Mouse (Mus musculus): ENCODE measurements around the gene Lhfpl4. TPM values are rescaled to one million over a fixed set of nuclear protein-coding genes. Genes with fewer than 3 reads are reported as not detected.

The Lhfpl4 gene
- polyA plus RNA-seq, 2 experiments, result 0.32 to 0.65 TPM

DNA sequence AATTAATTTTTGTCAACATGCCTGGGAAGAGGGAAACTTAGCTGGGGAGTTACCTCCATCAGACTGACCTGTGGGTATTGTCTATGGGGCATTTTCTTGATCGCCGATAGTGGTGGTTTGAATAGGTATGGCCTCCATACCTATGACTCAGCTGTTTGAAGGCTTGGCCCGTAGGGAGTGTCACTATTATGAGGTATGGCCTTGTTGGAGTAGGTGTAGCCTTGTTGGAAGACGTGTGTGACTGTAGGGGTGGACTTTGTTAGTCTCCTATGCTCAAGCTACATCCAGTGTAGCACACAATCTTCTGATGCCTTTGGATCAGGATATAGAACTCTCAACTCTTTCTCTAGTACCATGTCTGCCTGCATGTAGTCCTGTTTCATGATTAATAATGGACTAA is 39.1 kb downstream of the Lhfpl4 start:
- Histone ChIP-seq H3K4me1 (ENCODE audit: control insufficient read depth, insufficient read depth, low read length) (no peaks in the 10 kb centered on the region), H3K4me2 (replicated peaks; ENCODE audit: low read depth, low read length, severe bottlenecking) (no peak overlapping the region), H3K4me3 (replicated peaks; ENCODE audit: low read length) (no peak overlapping the region), H3K9me3 (ENCODE audit: control insufficient read depth, low read length) (no peaks in the 10 kb centered on the region), H3K27ac (replicated peaks; ENCODE audit: low read depth, low read length) (no peak overlapping the region), H3K36me3 (ENCODE audit: control insufficient read depth, insufficient read depth, low read length) (peaks cover 60% of the 10 kb centered on the region), H3K9ac (ENCODE audit: low read depth, low read length, severe bottlenecking) (no peak overlapping the region), H3K27me3 (ENCODE audit: control insufficient read depth, insufficient read depth, low read length) (no peaks in the 10 kb centered on the region)
- no peak for TF ChIP-seq POLR2A (IDR thresholded peaks at IDR 0.05; ENCODE audit: borderline replicate concordance, extremely low read depth, insufficient read depth, insufficient read length)
- no peak for DNase-seq (ENCODE audit: low spot score)
- 91% methylated on average over 4 of the region's 4 CpGs for WGBS
- no peak for ATAC-seq (ENCODE audit: low FRiP score, low read depth)

DNA sequence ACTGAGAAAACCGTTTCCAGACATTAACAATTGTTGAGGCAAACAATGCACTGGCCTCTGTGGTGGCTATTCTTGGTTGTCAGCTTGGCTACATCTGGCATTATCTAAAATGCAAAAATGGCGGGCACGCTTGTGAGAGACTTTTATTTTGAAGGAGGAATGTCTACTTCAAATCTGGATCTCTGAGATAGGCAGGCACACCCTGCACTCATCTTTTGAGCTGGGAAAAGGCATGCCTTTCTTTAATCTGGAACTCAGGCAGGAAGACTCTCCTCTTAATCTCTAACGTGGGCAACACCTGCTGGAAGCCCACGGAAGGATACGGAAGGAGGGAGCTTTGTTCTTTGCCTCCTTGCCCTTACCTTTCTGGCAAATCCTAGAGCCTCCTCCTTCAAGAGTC is 40.3 kb downstream of the Lhfpl4 start:
- ATAC-seq (ENCODE audit: low FRiP score, low read depth) (no peak), DNase-seq (ENCODE audit: low spot score) (no peak)
- TF ChIP-seq POLR2A (IDR thresholded peaks at IDR 0.05; ENCODE audit: borderline replicate concordance, extremely low read depth, insufficient read depth, insufficient read length), result no peak
- no peak overlapping the region for H3K4me2 ChIP-seq (replicated peaks; ENCODE audit: low read depth, low read length, severe bottlenecking)
- H3K36me3 ChIP-seq (ENCODE audit: control insufficient read depth, insufficient read depth, low read length), result peaks cover 72% of the 10 kb centered on the region
- H3K27ac ChIP-seq (replicated peaks; ENCODE audit: low read depth, low read length), result no peak overlapping the region
- H3K9me3 ChIP-seq (ENCODE audit: control insufficient read depth, low read length), result no peaks in the 10 kb centered on the region
- H3K4me3 ChIP-seq (replicated peaks; ENCODE audit: low read length), result no peak overlapping the region
- WGBS, result 86% methylated on average over 6 of the region's 6 CpGs
- H3K4me1 ChIP-seq (ENCODE audit: control insufficient read depth, insufficient read depth, low read length), result no peaks in the 10 kb centered on the region
- no peaks in the 10 kb centered on the region for H3K27me3 ChIP-seq (ENCODE audit: control insufficient read depth, insufficient read depth, low read length)
- no peak overlapping the region for H3K9ac ChIP-seq (ENCODE audit: low read depth, low read length, severe bottlenecking)

DNA sequence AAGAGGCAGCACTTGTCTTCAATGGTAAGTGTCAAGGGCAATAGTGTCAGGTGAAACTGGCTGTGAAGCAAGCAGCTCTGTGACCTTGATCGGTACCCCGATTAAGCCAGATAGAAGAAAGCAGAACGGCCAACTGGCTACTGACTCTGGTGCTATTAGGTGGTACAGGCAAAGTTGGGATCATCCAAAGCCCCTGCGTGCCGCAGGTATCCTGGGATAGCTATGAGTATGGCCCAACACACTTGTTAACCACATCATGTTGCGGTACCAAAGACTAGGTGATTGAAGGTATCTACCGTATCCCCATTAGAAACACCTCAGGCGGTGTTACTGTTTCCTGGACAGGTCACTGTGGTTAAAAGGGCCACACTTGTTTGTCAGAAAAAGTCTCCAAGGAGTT is 41.1 kb downstream of the Lhfpl4 start:
- TF ChIP-seq POLR2A (IDR thresholded peaks at IDR 0.05; ENCODE audit: borderline replicate concordance, extremely low read depth, insufficient read depth, insufficient read length), result no peak
- Histone ChIP-seq H3K4me3 (replicated peaks; ENCODE audit: low read length) (no peak overlapping the region), H3K9ac (ENCODE audit: low read depth, low read length, severe bottlenecking) (no peak overlapping the region), H3K27me3 (ENCODE audit: control insufficient read depth, insufficient read depth, low read length) (no peaks in the 10 kb centered on the region), H3K36me3 (ENCODE audit: control insufficient read depth, insufficient read depth, low read length) (peaks cover 80% of the 10 kb centered on the region), H3K9me3 (ENCODE audit: control insufficient read depth, low read length) (no peaks in the 10 kb centered on the region), H3K27ac (replicated peaks; ENCODE audit: low read depth, low read length) (no peak overlapping the region), H3K4me1 (ENCODE audit: control insufficient read depth, insufficient read depth, low read length) (no peaks in the 10 kb centered on the region), H3K4me2 (replicated peaks; ENCODE audit: low read depth, low read length, severe bottlenecking) (no peak overlapping the region)
- no peak for DNase-seq (ENCODE audit: low spot score)
- WGBS, result 97% methylated on average over 8 of the region's 8 CpGs
- ATAC-seq (ENCODE audit: low FRiP score, low read depth), result no peak

DNA sequence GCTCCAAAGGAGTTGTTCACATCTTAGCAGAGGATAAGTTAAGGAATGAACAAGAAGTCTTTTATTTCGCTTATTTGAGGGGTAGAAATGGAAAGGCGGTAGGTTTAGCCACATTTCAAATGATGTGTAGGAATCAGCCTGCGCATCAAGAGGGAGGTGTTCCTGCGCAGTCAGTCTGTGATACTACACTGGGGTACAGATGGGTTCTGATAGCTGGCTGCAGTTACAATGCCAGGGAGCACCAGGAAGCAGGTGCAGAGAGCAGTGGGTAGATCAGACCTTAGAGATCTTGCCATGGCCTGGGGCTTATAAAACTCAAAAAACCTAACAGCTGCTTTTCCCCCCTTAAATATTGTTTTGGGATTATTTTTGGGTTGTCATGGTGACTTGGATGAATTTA is 49.9 kb downstream of the Lhfpl4 start:
- no peaks in the 10 kb centered on the region for H3K9me3 ChIP-seq (ENCODE audit: control insufficient read depth, low read length)
- ATAC-seq (ENCODE audit: low FRiP score, low read depth) (no peak), DNase-seq (ENCODE audit: low spot score) (no peak)
- H3K9ac ChIP-seq (ENCODE audit: low read depth, low read length, severe bottlenecking), result no peak overlapping the region
- H3K4me1 ChIP-seq (ENCODE audit: control insufficient read depth, insufficient read depth, low read length), result no peaks in the 10 kb centered on the region
- no peak for TF ChIP-seq POLR2A (IDR thresholded peaks at IDR 0.05; ENCODE audit: borderline replicate concordance, extremely low read depth, insufficient read depth, insufficient read length)
- H3K4me2 ChIP-seq (replicated peaks; ENCODE audit: low read depth, low read length, severe bottlenecking), result no peak overlapping the region
- H3K27me3 ChIP-seq (ENCODE audit: control insufficient read depth, insufficient read depth, low read length), result no peaks in the 10 kb centered on the region
- no peak overlapping the region for H3K4me3 ChIP-seq (replicated peaks; ENCODE audit: low read length)
- WGBS, result 94% methylated on average over 4 of the region's 4 CpGs
- H3K36me3 ChIP-seq (ENCODE audit: control insufficient read depth, insufficient read depth, low read length), result peaks cover 86% of the 10 kb centered on the region
- H3K27ac ChIP-seq (replicated peaks; ENCODE audit: low read depth, low read length), result no peak overlapping the region

DNA sequence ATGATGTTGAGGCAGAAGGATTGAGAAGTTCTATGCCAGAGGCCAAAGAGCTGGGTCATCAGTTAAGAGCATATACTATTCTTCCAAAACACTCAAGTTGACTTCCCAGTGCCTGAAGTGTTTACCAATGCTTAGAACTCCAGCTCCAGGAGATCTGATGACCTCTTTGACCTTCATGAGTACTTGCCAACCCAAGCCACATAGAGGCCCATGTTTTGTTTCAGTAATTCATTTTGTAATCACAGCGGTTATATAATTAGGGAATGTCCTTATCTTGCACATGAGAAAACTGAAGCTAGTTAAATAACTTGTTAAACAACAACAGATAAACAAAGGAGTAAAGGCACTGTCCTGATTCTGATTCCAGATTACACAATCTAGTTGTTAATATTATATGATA is 50.4 kb downstream of the Lhfpl4 start:
- no peaks in the 10 kb centered on the region for H3K27me3 ChIP-seq (ENCODE audit: control insufficient read depth, insufficient read depth, low read length)
- H3K4me3 ChIP-seq (replicated peaks; ENCODE audit: low read length), result no peak overlapping the region
- 95% methylated on average over 1 of the region's 1 CpGs for WGBS
- peaks cover 83% of the 10 kb centered on the region for H3K36me3 ChIP-seq (ENCODE audit: control insufficient read depth, insufficient read depth, low read length)
- H3K9ac ChIP-seq (ENCODE audit: low read depth, low read length, severe bottlenecking), result no peak overlapping the region
- ATAC-seq (ENCODE audit: low FRiP score, low read depth) (no peak), DNase-seq (ENCODE audit: low spot score) (no peak)
- H3K4me2 ChIP-seq (replicated peaks; ENCODE audit: low read depth, low read length, severe bottlenecking), result no peak overlapping the region
- H3K4me1 ChIP-seq (ENCODE audit: control insufficient read depth, insufficient read depth, low read length), result no peaks in the 10 kb centered on the region
- no peak for TF ChIP-seq POLR2A (IDR thresholded peaks at IDR 0.05; ENCODE audit: borderline replicate concordance, extremely low read depth, insufficient read depth, insufficient read length)
- no peaks in the 10 kb centered on the region for H3K9me3 ChIP-seq (ENCODE audit: control insufficient read depth, low read length)
- H3K27ac ChIP-seq (replicated peaks; ENCODE audit: low read depth, low read length), result no peak overlapping the region

All from limb, embryonic 14.5 days (tissue).